Mouse (Mus musculus): ENCODE data around the gene Brd3os. TPM values are rescaled to one million over a fixed set of nuclear protein-coding genes. Genes with fewer than 3 reads are reported as not detected.

Brd3os gene
- total RNA-seq, 4 experiments from 2014 or later = 28.5 to 30.9 (median 28.8) TPM

DNA sequence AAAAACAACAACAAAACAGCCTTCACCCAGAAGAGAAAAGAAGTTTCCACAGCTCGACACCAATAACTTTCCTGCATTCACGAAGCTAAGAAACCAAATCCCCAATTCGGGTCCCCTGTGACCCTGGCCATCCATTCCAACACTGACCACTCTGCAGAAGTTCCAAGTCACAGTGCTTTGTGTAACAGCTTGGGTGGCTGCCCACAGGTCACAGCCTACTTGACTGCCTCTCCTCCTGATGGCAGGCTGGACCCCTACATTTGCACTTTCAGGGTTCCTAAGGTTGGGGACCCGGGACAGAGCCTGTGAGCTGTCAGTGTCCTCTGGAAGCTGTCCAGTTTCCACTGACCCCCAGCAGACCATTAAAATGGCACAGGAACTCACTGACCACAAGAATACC is 20.8 kb downstream of the Brd3os start:
- DNase-seq (ENCODE audit: low spot score in 2 of 2) = no peak

GRCm38 (mm10) chr2:27469292-27469990 is 27.3 kb downstream of the Brd3os start:
- no peak for DNase-seq (ENCODE audit: low spot score in 2 of 2)

DNA sequence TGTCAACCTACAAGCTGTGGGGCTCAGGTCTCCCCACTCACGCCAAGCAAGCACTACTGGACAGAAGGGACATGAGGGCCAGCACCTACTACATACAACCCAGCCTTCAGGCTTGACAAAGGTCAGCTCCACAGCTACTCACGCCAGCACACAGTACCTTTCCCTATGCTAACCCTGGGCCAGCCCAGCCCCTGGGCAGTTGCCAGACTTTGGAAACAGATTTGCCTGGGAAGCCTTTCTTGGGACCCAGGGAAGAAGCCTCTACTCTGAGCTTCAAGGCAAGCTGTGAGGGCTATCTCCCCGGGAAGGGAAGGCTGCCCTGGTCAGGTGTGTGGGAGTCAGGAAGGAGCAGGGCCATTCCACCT is 27.8 kb downstream of the Brd3os start:
- no peak for DNase-seq (ENCODE audit: low spot score in 2 of 2)

- DNase-seq (ENCODE audit: low spot score in 2 of 2) = no peak
Observed at GRCm38 (mm10) chr2:27470535-27470934, 28.4 kb downstream of the Brd3os start.

- no peak for DNase-seq (ENCODE audit: low spot score in 2 of 2)
Observed at GRCm38 (mm10) chr2:27471170-27471584, 29.1 kb downstream of the Brd3os start.

DNA sequence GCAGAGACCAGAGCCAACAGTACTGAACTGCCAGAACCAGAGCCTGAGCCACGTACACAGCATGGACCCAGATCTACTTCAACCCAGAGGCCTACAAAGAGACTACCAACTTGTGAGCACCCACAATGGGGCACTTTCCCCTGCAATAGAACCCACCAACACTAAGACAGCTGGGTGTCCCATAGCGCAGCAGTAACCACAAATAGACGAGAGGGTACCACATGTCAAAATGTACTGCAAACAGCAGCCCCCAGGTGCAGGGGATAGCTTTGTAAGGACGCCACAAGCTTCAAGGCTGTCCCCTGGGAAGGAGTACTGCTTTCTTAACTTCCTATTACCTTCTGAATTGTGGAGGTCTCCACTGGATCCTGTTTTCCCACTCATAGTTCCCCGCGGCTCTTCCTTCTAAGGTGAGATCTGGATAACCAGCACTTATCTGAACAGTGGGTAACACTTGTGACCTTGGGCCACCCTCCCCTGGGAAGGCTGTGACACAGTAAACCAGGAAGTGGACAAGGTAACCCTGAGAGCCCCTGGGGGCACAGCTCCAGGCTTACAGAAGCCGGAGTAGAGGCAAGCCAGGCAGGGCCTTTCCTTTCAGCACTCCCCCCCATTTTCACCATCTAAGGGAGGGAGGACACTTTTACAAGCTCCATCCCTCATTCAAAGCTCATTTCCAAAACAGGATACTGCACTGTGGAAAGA is 31.1 kb downstream of the Brd3os start:
- no peak for DNase-seq (ENCODE audit: low spot score in 2 of 2)

GRCm38 (mm10) chr2:27473911-27474310 is 31.8 kb downstream of the Brd3os start:
- DNase-seq (ENCODE audit: low spot score in 2 of 2) = no peak

- no peak for DNase-seq (ENCODE audit: low spot score in 2 of 2)
Observed at GRCm38 (mm10) chr2:27474621-27475484, 32.7 kb downstream of the Brd3os start.

DNA sequence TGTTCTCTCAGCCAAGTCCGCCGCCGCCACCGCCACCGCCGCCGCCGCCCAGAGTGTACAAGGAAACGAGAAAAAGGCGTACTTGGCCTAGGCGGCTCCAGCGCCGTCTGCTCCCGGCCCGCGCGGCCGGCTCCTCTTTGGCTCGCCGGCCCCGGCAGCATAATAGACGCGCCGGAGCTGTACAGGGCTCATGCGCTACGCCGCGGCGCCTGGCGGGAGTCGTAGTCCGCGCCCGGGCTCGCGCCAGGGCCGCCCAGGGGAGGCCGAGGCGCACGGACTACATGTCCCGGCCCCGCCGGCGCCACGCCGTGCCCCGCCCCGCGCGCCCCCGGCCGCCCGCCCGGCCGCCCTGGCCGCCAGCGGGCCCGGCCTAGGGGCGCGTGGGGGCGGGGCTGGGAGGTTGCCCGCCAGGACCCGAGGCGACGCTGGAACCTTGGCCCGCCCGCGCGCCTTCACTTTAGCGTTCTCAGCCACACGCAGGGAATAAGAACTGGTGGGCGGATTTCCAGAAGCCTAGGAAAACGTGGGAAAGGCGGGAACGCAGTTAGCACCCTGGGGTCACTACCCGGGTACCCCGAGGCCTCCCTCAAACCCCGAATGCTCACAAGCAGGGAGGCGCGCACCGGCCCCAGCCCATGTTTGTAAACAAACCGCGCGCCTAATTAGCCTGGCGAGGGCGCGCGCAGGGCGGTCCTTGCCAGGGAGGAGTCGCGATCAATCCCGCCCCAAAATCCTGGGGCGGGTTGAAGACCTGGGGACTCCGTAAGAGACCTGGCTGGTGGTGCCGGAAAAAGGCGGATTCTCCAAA is 33.6 kb downstream of the Brd3os start:
- peak; percentile 72 to 94 for DNase-seq (ENCODE audit: low spot score in 2 of 2)

DNA sequence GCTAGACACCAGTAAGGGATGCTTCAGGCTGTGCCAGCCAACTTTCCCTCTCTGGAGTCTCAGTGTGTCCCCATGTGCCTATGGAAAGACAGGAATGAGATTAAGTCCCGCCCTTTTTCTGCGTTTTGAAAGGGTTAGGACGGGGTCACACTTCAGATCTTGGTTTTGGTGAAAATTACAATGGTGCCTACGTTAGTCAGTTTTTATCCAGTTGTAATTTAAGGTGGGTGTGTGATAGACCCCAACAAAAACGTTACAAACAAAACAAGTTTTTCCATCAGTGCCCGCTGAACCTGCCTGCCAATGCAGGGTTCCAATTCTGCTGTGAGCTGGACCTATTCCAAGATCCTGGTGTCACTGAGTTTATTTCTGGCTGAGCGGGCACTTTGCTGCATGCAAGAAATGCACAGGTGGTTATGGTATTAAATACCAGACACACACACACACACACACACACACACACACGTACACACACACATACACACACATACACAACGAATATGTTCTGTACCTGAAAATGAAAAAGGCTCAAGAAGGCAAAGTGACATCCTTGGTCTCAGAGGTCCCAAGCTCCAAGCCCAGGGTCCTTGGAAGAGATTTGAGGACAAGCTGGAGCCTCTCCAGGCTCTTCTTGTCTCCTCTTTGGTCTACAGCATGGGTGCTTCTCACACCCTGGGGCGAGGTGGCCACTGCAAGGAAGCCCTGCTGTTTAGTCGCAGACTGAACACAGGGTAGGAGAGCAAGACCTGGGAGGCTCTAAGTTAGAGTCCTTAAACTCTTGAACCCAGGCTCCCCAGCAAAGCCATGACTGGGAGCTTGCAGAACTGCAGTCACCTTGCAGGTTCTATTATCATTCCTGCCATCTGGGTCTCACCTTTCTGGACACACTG is 34.4 kb downstream of the Brd3os start:
- DNase-seq (ENCODE audit: low spot score in 2 of 2) = no peak

GRCm38 (mm10) chr2:27479821-27480220 is 37.7 kb downstream of the Brd3os start:
- no peak for DNase-seq (ENCODE audit: low spot score in 2 of 2)

DNA sequence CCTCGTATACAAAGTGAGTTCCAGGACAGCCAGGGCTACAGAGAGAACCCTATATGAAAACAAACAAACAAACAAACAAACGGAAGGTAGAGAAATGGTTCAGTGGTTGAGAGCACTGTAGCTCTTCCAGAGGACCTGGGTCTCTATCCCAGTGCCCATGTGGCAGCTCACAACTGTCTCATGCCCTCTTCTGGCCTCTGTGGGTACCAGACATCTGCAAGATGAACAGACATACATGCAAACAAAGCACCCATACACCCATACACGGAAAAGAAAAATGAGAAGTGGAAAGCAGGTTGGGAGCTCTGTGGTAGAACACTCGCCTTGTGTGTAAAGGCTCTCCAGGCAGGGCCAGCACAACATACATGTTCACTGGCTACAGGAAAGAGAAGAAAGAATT is 38.2 kb downstream of the Brd3os start:
- no peak for DNase-seq (ENCODE audit: low spot score in 2 of 2)

DNA sequence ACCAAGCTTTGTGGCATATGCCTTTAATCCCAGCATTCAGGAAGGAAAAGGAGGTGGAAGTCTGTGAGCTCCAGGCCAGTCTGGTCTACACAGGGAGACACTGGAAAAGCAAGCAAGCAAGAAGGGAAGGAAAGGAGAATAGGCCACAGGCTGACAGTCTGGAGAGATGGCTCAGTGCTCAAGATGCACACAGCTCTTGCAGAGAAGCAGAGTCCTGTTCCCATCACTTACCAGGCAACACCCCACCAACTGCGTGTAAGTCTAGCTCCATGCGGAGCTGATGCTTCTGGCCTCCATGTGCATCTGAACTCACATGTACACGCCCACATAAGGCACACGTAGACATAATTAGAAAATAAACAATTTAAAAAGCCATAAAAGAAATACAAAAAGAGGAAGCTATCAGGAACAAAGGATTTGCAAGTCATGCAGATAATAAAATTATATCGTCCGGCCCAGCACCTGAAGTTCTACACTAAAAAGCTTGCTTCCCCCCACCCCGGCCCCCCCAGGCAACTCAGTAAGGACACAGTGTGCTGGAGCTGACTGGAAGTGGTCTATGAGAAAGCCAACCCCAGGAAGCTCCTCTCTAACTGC is 40.2 kb downstream of the Brd3os start:
- no peak for DNase-seq (ENCODE audit: low spot score in 2 of 2)

DNA sequence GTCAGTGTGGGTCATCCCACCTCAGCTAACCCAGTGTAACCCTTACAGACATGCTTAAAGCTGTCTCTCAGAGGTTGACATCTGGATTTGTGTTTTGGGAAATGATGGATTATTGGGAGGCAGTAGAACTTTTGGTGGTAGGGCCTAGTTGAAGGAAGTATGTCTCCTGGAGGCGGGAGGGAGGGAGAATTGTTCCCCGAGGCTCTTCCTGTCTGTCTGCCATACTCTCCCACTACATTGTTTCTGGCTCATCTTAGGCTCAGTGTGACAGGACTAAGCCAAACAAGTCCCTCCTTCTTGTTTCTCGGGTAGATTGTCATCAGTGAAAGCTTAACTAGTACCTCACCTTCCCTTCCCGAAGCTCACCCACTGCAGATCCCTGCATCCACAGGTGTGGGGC is 44.6 kb downstream of the Brd3os start:
- no peak for DNase-seq (ENCODE audit: low spot score in 2 of 2)

GRCm38 (mm10) chr2:27487336-27488049 is 45.4 kb downstream of the Brd3os start:
- DNase-seq (ENCODE audit: low spot score in 2 of 2) = no peak

DNA sequence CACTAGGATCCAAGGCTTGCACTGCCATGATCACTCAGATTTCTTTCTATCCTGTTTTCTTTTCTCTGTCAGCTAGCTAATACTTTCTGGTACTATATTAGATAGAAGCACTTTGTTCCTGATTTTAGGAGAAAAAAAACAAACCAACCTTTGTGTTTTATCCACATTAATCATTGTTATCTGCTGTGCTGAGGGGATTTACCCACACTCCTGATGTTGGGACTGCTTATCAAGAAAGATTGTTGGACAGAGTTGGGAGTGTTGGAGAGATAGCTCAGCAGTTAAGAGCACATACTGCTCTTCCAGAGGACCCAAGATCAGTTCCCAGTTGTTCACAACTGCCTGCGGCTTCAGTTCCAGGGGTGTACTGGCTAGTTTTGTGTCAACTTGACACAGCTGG is 46.2 kb downstream of the Brd3os start:
- DNase-seq (ENCODE audit: low spot score in 2 of 2) = no peak

DNA sequence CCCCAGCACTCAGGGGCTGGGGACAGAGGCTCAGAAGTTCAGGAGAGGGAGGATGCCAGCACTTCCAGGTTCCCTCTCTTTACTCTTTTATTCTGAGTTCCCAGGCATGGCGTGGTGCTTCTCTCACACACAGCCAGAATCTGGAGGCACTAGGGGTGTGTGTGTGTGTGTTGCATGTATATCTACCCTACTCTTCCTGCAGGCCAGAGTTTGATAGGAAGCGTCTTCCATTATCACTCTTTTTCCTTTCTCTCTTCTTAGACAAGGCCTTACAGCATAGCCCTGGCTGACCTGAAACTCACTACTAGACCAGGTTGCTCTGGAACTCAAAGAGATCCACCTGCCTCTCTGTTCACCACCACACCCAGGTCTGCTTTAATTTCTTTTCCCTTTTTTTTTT is 48.8 kb downstream of the Brd3os start:
- no peak for DNase-seq (ENCODE audit: low spot score in 2 of 2)

Data from left cerebral cortex, adult 8-10 months (tissue).